Mouse (Mus musculus) lung, postnatal 0 days (tissue): ENCODE results near the gene Slc17a6.
A peak's percentile ranks its signal among the peaks of the same experiment; 100 is the strongest.

Experiments used
- CTCF ChIP-seq: IDR thresholded peaks from 2 replicates; pipeline ENCODE4 v1.5.1; 2016; ENCODE audit warnings: antibody characterized with exemption, mild to moderate bottlenecking
- EP300 ChIP-seq: IDR thresholded peaks from 2 replicates; pipeline ENCODE4 v1.6.1; 2016; ENCODE audit warnings: antibody characterized with exemption, mild to moderate bottlenecking, control low read depth

- TF ChIP-seq CTCF (peak; percentile 39), EP300 (no peak)
Observed at GRCm38 (mm10) chr7:51617941-51618340, 3.9 kb upstream of the Slc17a6 start.
